Mouse (Mus musculus) olfactory bulb, adult 2 months (tissue): ENCODE measurements around the gene Secisbp2.

Experiments
- CTCF ChIP-seq: fragments of 200-500 bp; IDR thresholded peaks from 2 replicates; pipeline ENCODE4 v1.5.1; 2012; ENCODE audit warnings: low read depth, mild to moderate bottlenecking, low read length, moderate library complexity; ENCODE audit not compliant: insufficient read depth
- POLR2A ChIP-seq: fragments of 200-500 bp; IDR thresholded peaks from 2 replicates; pipeline ENCODE4 v1.6.1; 2012; ENCODE audit warnings: mild to moderate bottlenecking, low read depth, low read length, moderate library complexity; ENCODE audit not compliant: insufficient read depth

GRCm38 (mm10) chr13:51645872-51646271 is 5.6 kb upstream of the Secisbp2 start:
- TF ChIP-seq CTCF (no peak), POLR2A (no peak)
